Mouse (Mus musculus) heart, postnatal 0 days (tissue): ENCODE data around the gene Ambra1.

Experiments
- CTCF ChIP-seq: IDR thresholded peaks from 2 replicates; pipeline ENCODE4 v1.5.1; 2016; ENCODE audit warnings: antibody characterized with exemption, control low read depth, low read depth
- EP300 ChIP-seq: IDR thresholded peaks from 2 replicates; pipeline ENCODE4 v1.6.1; 2016; ENCODE audit warnings: antibody characterized with exemption, low read depth

- TF ChIP-seq CTCF: no peak
- TF ChIP-seq EP300: no peak
Observed at GRCm38 (mm10) chr2:91906141-91906540, 176.2 kb downstream of the Ambra1 start.
